Mouse (Mus musculus) midbrain, postnatal 0 days (tissue): ENCODE results near the gene Smad1. TPM values are rescaled to one million over a fixed set of nuclear protein-coding genes. Genes with fewer than 3 reads are reported as not detected.
A peak's percentile ranks its signal among the peaks of the same experiment; 100 is the strongest.

ENCODE experiments used
- ATAC-seq: fragments of 200-750 bp; cut with Nextera tagmentation; 2 replicates; pipeline ENCODE4 v1.8.0; 2017; ENCODE audit warnings: moderate number of reproducible peaks, mild to moderate bottlenecking, moderate TSS enrichment, moderate library complexity; ENCODE audit not compliant: low FRiP score
- DNase-seq: peaks from one replicate; pipeline ENCODE4 v3.0.0-alpha.2; 2015; ENCODE audit warnings: low spot score
- H3K27ac ChIP-seq: fragments of 300-500 bp; sonication (generic); 2 replicates; pipeline ENCODE4 v1.5.1; 2014; ENCODE audit warnings: low read depth, mild to moderate bottlenecking, low read length, mixed read lengths
- H3K27me3 ChIP-seq: fragments of 300-500 bp; sonication (generic); 2 replicates; pipeline ENCODE4 v1.6.1; 2014; ENCODE audit warnings: low read length, control low read depth, mixed read lengths; ENCODE audit not compliant: insufficient read depth
- H3K36me3 ChIP-seq: fragments of 300-500 bp; sonication (generic); 2 replicates; pipeline ENCODE4 v1.6.1; 2014; ENCODE audit warnings: low read length, control low read depth, mixed read lengths; ENCODE audit not compliant: insufficient read depth
- H3K4me1 ChIP-seq: fragments of 300-500 bp; sonication (generic); 2 replicates; pipeline ENCODE4 v1.6.1; 2014; ENCODE audit warnings: mild to moderate bottlenecking, control low read depth, antibody characterized with exemption, low read length, mixed read lengths; ENCODE audit not compliant: insufficient read depth
- H3K4me2 ChIP-seq: fragments of 300-500 bp; sonication (generic); 2 replicates; pipeline ENCODE4 v1.6.1; 2014; ENCODE audit warnings: low read depth, mild to moderate bottlenecking, low read length, mixed read lengths; ENCODE audit not compliant: poor library complexity, severe bottlenecking
- H3K4me3 ChIP-seq: fragments of 300-500 bp; sonication (generic); 2 replicates; pipeline ENCODE4 v1.5.1; 2014; ENCODE audit warnings: low read depth, mild to moderate bottlenecking, low read length, moderate library complexity
- H3K9ac ChIP-seq: fragments of 300-500 bp; sonication (generic); replicated peaks from 2 replicates; pipeline ENCODE4 v1.6.1; 2014; ENCODE audit warnings: mild to moderate bottlenecking, low read length, moderate library complexity, mixed read lengths; ENCODE audit not compliant: poor library complexity, severe bottlenecking
- H3K9me3 ChIP-seq: fragments of 300-500 bp; sonication (generic); 2 replicates; pipeline ENCODE4 v1.6.1; 2016; ENCODE audit warnings: low read length, control low read depth
- CTCF ChIP-seq: IDR thresholded peaks from 2 replicates; pipeline ENCODE4 v1.5.1; 2016; ENCODE audit warnings: antibody characterized with exemption, mild to moderate bottlenecking
- WGBS: fragments of 180-500 bp; shearing (Covaris S2); extraction: QIAGEN DNeasy Blood & Tissue Kit; methylation state at CpG from one replicate; pipeline ENCODE4 v1.1.7; 2014; 5-methylcytosine and 5-hydroxymethylcytosine counted together
- polyA plus RNA-seq: library from polyadenylated mRNA; unstranded; fragments of >200 nt; fragmentation: Nextera tagmentation; extraction: Ambion mirVana; gene quantifications from 2 replicates; pipeline ENCODE4 v1.2.1, GENCODE M21; 2015
- total RNA-seq: library from RNA; depleted of rRNA; stranded (reverse); fragments of >200 nt; gene quantifications from 2 replicates; pipeline ENCODE4 v1.2.3, GENCODE M21; 2014

Gene Smad1
- total and polyA plus RNA-seq, 2 experiments from 2014 or later: 52.5 to 75.6 TPM

DNA sequence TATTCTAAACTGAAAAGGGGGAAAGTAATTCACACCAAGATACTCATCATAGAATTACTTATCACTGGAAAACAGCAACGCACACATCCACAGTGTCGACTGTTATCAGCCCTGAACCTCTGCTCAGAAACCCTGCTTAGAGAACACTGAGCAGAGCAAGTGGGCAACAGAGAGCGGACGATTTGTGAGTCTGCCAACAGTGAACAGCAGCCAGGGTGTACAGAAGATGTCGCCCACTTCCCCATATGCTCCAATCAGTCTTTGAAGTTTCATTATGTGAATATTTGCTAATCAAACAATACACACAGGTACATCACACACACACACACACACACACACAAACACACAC, 23.6 kb downstream of the Smad1 start:
- DNase-seq: no peak

DNA sequence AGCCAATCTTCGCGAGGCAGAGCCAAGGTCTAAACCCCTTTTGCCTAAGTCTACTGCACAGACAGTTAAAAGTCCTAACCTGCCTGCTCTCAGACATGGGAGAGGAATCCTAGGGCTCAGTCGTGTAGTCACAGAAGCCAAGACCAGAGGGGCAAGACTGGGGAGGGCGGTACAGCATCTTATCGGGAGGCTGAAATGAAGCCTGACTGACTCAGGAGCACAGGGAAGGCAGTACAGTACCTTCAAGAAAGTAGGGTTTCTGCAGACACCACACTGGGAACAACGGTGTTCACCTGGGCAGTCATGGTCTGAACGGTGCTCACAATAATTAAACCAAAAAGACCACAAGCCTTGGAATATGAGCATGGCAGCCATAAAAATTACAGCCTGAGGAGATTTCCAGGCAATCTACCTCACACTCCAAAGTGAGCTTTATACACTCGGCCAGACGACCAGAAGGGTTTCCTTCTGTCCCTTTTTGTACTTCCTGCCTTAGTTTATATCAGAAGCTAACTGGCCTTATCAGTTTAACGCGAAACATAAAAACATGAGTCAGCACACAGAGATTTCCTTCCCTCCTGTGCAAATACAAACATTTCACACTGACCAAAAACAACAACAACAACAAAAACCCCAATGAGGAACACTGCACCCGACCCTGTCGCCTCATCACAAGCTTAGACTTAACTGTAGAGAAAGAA, 24.1 kb downstream of the Smad1 start:
- Histone ChIP-seq H3K9ac (no peak overlapping the region), H3K4me1 (0 out of 2 replicates have a peak, but pooled peaks cover 2% of the 10 kb centered on the region)
- 72% methylated on average over 13 of the region's 13 CpGs for WGBS

More for the DNA sequence above, 23.6 kb downstream of the Smad1 start:
- Histone ChIP-seq H3K27me3 (no peaks in the 10 kb centered on the region), H3K9me3 (no peaks in the 10 kb centered on the region), H3K27ac (no peak overlapping the region), H3K9ac (no peak overlapping the region), H3K4me1 (0 out of 2 replicates have a peak, but pooled peaks cover 2% of the 10 kb centered on the region), H3K36me3 (peaks cover 11% of the 10 kb centered on the region), H3K4me3 (no peak overlapping the region), H3K4me2 (no peak overlapping the region)
- TF ChIP-seq CTCF: no peak
- ATAC-seq: no peak
- 65% methylated on average over 5 of the region's 5 CpGs for WGBS

DNA sequence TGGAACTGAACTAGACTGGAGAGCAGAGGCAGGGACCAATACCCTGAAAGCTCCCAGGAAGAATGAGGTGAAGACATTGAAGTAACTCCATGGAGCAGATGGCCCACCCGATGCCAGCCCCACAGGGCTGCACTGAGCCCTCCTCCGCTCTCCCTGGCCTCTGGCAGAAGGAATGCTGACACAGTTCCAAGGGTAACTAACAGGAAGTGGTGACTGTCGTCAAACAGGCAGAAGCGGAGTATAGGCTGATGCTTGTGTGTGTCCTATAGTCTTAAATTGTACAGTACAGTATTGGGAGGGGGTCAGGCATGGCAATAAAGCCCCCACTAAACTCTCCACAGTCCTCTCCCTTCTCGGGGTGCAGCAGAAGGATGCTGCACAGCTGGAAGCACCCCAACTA, 24.9 kb downstream of the Smad1 start:
- WGBS: 69% methylated on average over 5 of the region's 5 CpGs
- DNase-seq (peak; percentile 41), ATAC-seq (no peak; the same call in 1 of the 2 replicates)
- Histone ChIP-seq H3K4me2 (no peak overlapping the region), H3K4me1 (0 out of 2 replicates have a peak, but pooled peaks cover 2% of the 10 kb centered on the region), H3K9ac (no peak overlapping the region), H3K27me3 (no peaks in the 10 kb centered on the region), H3K27ac (no peak overlapping the region), H3K9me3 (no peaks in the 10 kb centered on the region), H3K36me3 (peaks cover 20% of the 10 kb centered on the region), H3K4me3 (no peak overlapping the region)
- TF ChIP-seq CTCF: no peak

More for the DNA sequence above, 24.1 kb downstream of the Smad1 start:
- Histone ChIP-seq H3K36me3 (peaks cover 15% of the 10 kb centered on the region), H3K9me3 (no peaks in the 10 kb centered on the region), H3K27me3 (no peaks in the 10 kb centered on the region), H3K27ac (no peak overlapping the region), H3K4me3 (no peak overlapping the region), H3K4me2 (no peak overlapping the region)
- no peak for TF ChIP-seq CTCF
- ATAC-seq (no peak), DNase-seq (no peak)

DNA sequence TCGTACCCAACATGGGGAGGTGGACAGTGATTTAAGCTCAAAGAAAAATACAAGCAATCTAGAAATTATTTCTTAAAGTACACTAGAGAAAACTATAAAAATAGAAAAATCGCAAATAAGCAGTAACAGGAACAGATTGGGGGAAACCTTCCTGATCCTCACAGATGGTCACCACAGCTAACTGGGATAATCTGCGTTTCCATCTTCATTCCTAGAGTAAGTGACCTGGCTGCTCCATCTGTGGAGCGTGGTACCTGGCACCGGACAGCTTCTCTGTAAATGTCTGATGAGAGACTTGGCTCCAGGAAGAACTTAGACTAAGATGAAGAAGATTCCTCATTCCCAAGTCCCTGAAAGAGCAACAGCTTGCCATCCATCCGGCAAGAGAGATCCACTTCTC, 25.8 kb downstream of the Smad1 start:
- H3K9ac ChIP-seq: no peak overlapping the region
- 0 out of 2 replicates have a peak, but pooled peaks cover 2% of the 10 kb centered on the region for H3K4me1 ChIP-seq
- H3K27me3 ChIP-seq: no peaks in the 10 kb centered on the region
- H3K36me3 ChIP-seq: peaks cover 28% of the 10 kb centered on the region
- ATAC-seq: no peak
- no peak for TF ChIP-seq CTCF
- H3K4me2 ChIP-seq: no peak overlapping the region
- H3K4me3 ChIP-seq: no peak overlapping the region
- H3K9me3 ChIP-seq: no peaks in the 10 kb centered on the region
- no peak overlapping the region for H3K27ac ChIP-seq
- DNase-seq: no peak
- WGBS: 95% methylated on average over 6 of the region's 6 CpGs

DNA sequence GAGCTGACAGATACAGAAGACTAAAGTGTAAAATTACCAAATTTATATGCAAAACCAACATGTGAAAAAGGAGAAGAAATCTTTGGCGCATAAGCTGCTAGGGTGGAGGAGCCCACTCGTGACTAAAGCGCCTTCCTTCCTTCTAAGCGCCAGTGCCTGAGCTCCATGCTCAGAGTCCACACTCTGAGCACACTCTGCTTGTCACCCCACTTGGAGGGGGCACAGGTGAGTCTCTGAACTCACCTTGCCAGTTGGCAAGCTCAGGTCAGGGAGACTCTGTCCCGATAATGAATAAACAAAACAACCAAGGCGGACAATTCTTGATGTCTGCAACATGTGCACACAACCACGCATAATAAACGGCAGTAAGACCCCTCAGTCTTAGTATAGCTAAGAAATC, 26.4 kb downstream of the Smad1 start:
- H3K4me3 ChIP-seq: no peak overlapping the region
- DNase-seq: no peak
- no peaks in the 10 kb centered on the region for H3K27me3 ChIP-seq
- H3K9me3 ChIP-seq: no peaks in the 10 kb centered on the region
- no peak overlapping the region for H3K9ac ChIP-seq
- peaks cover 30% of the 10 kb centered on the region for H3K36me3 ChIP-seq
- no peak for TF ChIP-seq CTCF
- H3K4me2 ChIP-seq: no peak overlapping the region
- H3K27ac ChIP-seq: no peak overlapping the region
- ATAC-seq: no peak
- no peaks in the 10 kb centered on the region for H3K4me1 ChIP-seq
- 84% methylated on average over 8 of the region's 8 CpGs for WGBS

DNA sequence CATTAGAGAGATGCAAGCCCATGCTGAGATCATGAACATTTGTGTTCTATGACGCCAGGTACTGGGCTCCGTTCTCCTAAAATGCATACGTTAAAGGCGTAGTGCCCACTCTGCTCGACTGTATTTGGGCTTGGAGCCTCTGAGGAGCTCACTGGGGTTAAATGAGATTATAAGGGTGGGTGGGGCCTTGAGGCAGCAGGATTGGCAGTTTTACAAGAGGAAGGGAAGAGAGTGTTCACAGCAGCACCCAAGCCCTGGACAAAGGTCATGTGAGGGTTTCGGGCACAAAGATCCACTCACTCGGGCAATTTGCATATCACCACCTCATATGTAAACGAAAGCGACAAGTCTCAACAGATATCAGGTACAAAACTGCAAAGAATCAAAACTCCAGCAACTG, 26.8 kb downstream of the Smad1 start:
- TF ChIP-seq CTCF: no peak
- Histone ChIP-seq H3K27me3 (no peaks in the 10 kb centered on the region), H3K4me3 (no peak overlapping the region), H3K4me1 (no peaks in the 10 kb centered on the region), H3K9ac (no peak overlapping the region), H3K4me2 (no peak overlapping the region), H3K27ac (no peak overlapping the region), H3K36me3 (peaks cover 30% of the 10 kb centered on the region), H3K9me3 (no peaks in the 10 kb centered on the region)
- DNase-seq: no peak
- WGBS: 73% methylated on average over 9 of the region's 9 CpGs
- no peak for ATAC-seq
